Mouse (Mus musculus): ENCODE results near the gene Kazald1. TPM values are rescaled to one million over a fixed set of nuclear protein-coding genes. Genes with fewer than 3 reads are reported as not detected.

Kazald1 gene
- polyA plus RNA-seq, 1 experiment from 2014 or later, result 0.38 TPM

DNA sequence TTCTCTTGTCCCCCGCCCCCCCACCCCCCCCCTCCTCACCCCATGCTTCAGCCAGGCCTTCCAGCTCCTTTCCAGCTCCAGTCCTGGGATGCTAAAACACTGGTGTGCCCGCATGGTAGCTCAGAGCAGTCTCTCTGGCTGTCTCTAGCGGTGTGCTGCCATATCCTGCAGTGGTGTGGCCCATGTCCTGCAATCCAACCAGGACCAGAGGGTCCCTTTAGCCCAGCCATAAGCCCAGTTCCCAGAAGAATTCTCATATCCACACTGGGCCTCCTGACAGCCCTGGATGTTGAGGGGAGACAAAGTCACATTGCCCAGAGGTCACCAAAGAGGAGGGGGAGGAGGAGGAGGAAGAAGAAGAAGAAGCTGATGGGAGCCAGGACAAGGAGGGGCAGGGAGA is 39.7 kb downstream of the Kazald1 start:
- H3K4me1 ChIP-seq (ENCODE audit: insufficient read depth), result 0 out of 2 replicates have a peak, but pooled peaks cover 6% of the 10 kb centered on the region
- no peaks in the 10 kb centered on the region for H3K27me3 ChIP-seq (ENCODE audit: insufficient read depth, low read length)
- no peaks in the 10 kb centered on the region for H3K36me3 ChIP-seq (replicated peaks; ENCODE audit: insufficient read depth, low read length)
- no peak overlapping the region for H3K4me3 ChIP-seq (ENCODE audit: low read depth, low read length)
- H3K9ac ChIP-seq (replicated peaks), result no peak overlapping the region
- DNase-seq, result no peak
- TF ChIP-seq CTCF (IDR thresholded peaks at IDR 0.05; ENCODE audit: low read depth), result no peak
- TF ChIP-seq EP300 (IDR thresholded peaks at IDR 0.05; ENCODE audit: low read depth), result no peak
- no peak overlapping the region for H3K27ac ChIP-seq (ENCODE audit: low read depth)
- no peak overlapping the region for H3K4me2 ChIP-seq (ENCODE audit: low read depth, low read length)
- ATAC-seq, result no peak
- whole genome bisulfite sequencing (ENCODE audit: insufficient replicate concordance), result 67% methylated on average over 2 of the region's 3 CpGs
- no peaks in the 10 kb centered on the region for H3K9me3 ChIP-seq (ENCODE audit: low read length)

GRCm38 (mm10) chr19:45116798-45117197 is 41.8 kb downstream of the Kazald1 start:
- Histone ChIP-seq H3K4me3 (ENCODE audit: low read depth, low read length) (no peak overlapping the region), H3K27me3 (ENCODE audit: insufficient read depth, low read length) (no peaks in the 10 kb centered on the region), H3K4me1 (ENCODE audit: insufficient read depth) (0 out of 2 replicates have a peak, but pooled peaks cover 6% of the 10 kb centered on the region), H3K9me3 (ENCODE audit: low read length) (no peaks in the 10 kb centered on the region), H3K27ac (ENCODE audit: low read depth) (no peak overlapping the region), H3K4me2 (ENCODE audit: low read depth, low read length) (no peak overlapping the region), H3K36me3 (replicated peaks; ENCODE audit: insufficient read depth, low read length) (no peaks in the 10 kb centered on the region), H3K9ac (replicated peaks) (no peak overlapping the region)
- DNase-seq, result peak; percentile 40
- no peak for ATAC-seq
- TF ChIP-seq CTCF (IDR thresholded peaks at IDR 0.05; ENCODE audit: low read depth) (peak; percentile 67), EP300 (IDR thresholded peaks at IDR 0.05; ENCODE audit: low read depth) (no peak)
- 40% methylated on average over 1 of the region's 1 CpGs for WGBS (ENCODE audit: insufficient replicate concordance)

Other genes starting within 250 kb of the Kazald1 start
- gene Slf2, start 144.1 kb upstream of the Kazald1 start, polyA plus RNA-seq (2015; fragmentation: Nextera tagmentation; extraction: Ambion mirVana), result 6.5 and 7.5 TPM in 2 replicates
- gene Sema4g, start 86.1 kb upstream of the Kazald1 start, polyA plus RNA-seq (2015; fragmentation: Nextera tagmentation; extraction: Ambion mirVana), result 9.3 and 11.3 TPM in 2 replicates
- gene Twnk, start 69.6 kb upstream of the Kazald1 start, polyA plus RNA-seq (2015; fragmentation: Nextera tagmentation; extraction: Ambion mirVana), result 9.9 and 10.6 TPM in 2 replicates
- gene Mrpl43, start 68.8 kb upstream of the Kazald1 start, polyA plus RNA-seq (2015; fragmentation: Nextera tagmentation; extraction: Ambion mirVana), result 43.6 and 43.8 TPM in 2 replicates
- 5.7 and 7.2 TPM in 2 replicates for gene Lzts2, start 60.8 kb upstream of the Kazald1 start, polyA plus RNA-seq (2015; fragmentation: Nextera tagmentation; extraction: Ambion mirVana)
- not detected in 2 replicates for gene Pdzd7, start 29.5 kb upstream of the Kazald1 start, polyA plus RNA-seq (2015; fragmentation: Nextera tagmentation; extraction: Ambion mirVana)
- gene Sfxn3, start 27.7 kb upstream of the Kazald1 start, polyA plus RNA-seq (2015; fragmentation: Nextera tagmentation; extraction: Ambion mirVana), result 2.5 and 2.8 TPM in 2 replicates
- not detected in 2 replicates for gene Tlx1, start 75.4 kb downstream of the Kazald1 start, polyA plus RNA-seq (2015; fragmentation: Nextera tagmentation; extraction: Ambion mirVana)
- 0.04 TPM in 1 of 2 replicates, not detected in the other for gene Lbx1, start 160.6 kb downstream of the Kazald1 start, polyA plus RNA-seq (2015; fragmentation: Nextera tagmentation; extraction: Ambion mirVana)